Mouse (Mus musculus) lung, adult 2 months (tissue): ENCODE data around the gene Aph1c.

Experiments
- CTCF ChIP-seq: fragments of 200-500 bp; IDR thresholded peaks from 2 replicates; pipeline ENCODE4 v1.5.1; 2011; ENCODE audit warnings: mild to moderate bottlenecking, low read length, control low read depth; ENCODE audit not compliant: insufficient read depth
- POLR2A ChIP-seq: fragments of 200-500 bp; IDR thresholded peaks from 2 replicates; pipeline ENCODE4 v1.6.1; 2011; ENCODE audit warnings: low read depth, mild to moderate bottlenecking, control low read depth, low read length, borderline replicate concordance; ENCODE audit errors: extremely low read depth

DNA sequence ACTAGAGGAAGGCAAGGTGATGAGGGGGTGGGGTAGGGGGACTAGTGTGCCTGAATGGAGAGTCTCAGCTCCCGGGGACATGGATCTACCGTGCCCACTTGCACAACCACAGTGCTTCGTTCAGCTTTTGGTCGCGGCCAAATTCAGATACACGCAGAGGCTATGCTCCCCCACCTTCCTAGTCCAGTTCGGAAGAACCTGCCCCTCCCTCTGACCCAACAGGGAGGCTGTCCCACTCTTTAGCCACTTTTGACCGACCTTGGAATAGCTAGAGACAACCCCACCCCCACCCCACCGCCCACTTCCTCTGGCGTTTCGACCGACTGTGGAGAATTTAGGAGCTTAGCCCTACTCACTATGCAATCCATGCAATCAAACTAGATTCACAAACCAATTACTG is 32.6 kb downstream of the Aph1c start:
- TF ChIP-seq POLR2A (no peak), CTCF (no peak)
